Mouse (Mus musculus) heart, adult 2 months (tissue): ENCODE measurements at regions not wholly inside any gene's neighbourhood (a gene's known extent, or its start where the extent isn't known, plus 50 kb on each side); places are given as distances from the start of the nearest gene placed in this dataset.

Source experiments
- DNase-seq, 2 experiments: peaks; one replicate each; pipeline ENCODE4 v3.0.0; 2021
- H3K27ac ChIP-seq: fragments of 200-600 bp; 2 replicates; pipeline ENCODE4 v1.8.1; 2022
- H3K27me3 ChIP-seq: fragments of 200-500 bp; 2 replicates; pipeline ENCODE4 v1.6.1; 2012; ENCODE audit warnings: mild to moderate bottlenecking, low read length, inconsistent platforms, mixed read lengths; ENCODE audit not compliant: control insufficient read depth, insufficient read depth
- H3K36me3 ChIP-seq: fragments of 200-500 bp; 2 replicates; pipeline ENCODE4 v1.6.1; 2012; ENCODE audit warnings: low read length, inconsistent platforms; ENCODE audit not compliant: control insufficient read depth, insufficient read depth
- H3K4me1 ChIP-seq: fragments of 200-500 bp; 2 replicates; pipeline ENCODE4 v1.6.1; 2011; ENCODE audit warnings: low read length; ENCODE audit not compliant: control insufficient read depth, insufficient read depth
- H3K4me3 ChIP-seq: fragments of 200-600 bp; 2 replicates; pipeline ENCODE4 v1.8.1; 2022
- H3K79me2 ChIP-seq: fragments of 200-500 bp; replicated peaks from 2 replicates; pipeline ENCODE4 v1.6.1; 2012; ENCODE audit warnings: mild to moderate bottlenecking, inconsistent platforms, low read length, moderate library complexity, mixed read lengths; ENCODE audit not compliant: control insufficient read depth, insufficient read depth
- H3K9ac ChIP-seq: fragments of 200-500 bp; 2 replicates; pipeline ENCODE4 v1.6.1; 2012; ENCODE audit warnings: low read depth, mild to moderate bottlenecking, control low read depth, inconsistent platforms, low read length, mixed read lengths
- CTCF ChIP-seq: fragments of 200-600 bp; IDR thresholded peaks from 2 replicates; pipeline ENCODE4 v1.8.1; 2022; ENCODE audit warnings: antibody characterized with exemption, mild to moderate bottlenecking, moderate library complexity
- EP300 ChIP-seq: fragments of 200-500 bp; IDR thresholded peaks from 2 replicates; pipeline ENCODE4 v1.6.1; 2011; ENCODE audit warnings: low read depth, low read length, control low read depth; ENCODE audit not compliant: insufficient read depth
- POLR2A ChIP-seq: fragments of 200-500 bp; IDR thresholded peaks from 2 replicates; pipeline ENCODE4 v1.6.1; 2011; ENCODE audit warnings: mild to moderate bottlenecking, low read depth, low read length, control low read depth; ENCODE audit not compliant: insufficient read depth
- WGBS: fragments of 180-500 bp; shearing (Covaris S2); methylation state at CpG from one replicate; pipeline ENCODE4 v1.1.7; 2018; 5-methylcytosine and 5-hydroxymethylcytosine counted together
- intact Hi-C: fragments of 180-260 bp; cut with DNase I; formaldehyde crosslinking; loops from one replicate; pipeline ENCODE4 v1.15.1; 2025

GRCm38 (mm10) chr4:39508866-39509265, 58.8 kb downstream of the 1700009N14Rik start:
- intact Hi-C loops = no loop called here
- Histone ChIP-seq H3K27ac (no peak overlapping the region), H3K4me3 (no peak overlapping the region), H3K27me3 (no peaks in the 10 kb centered on the region), H3K79me2 (no peaks in the 10 kb centered on the region), H3K4me1 (no peaks in the 10 kb centered on the region), H3K36me3 (no peaks in the 10 kb centered on the region), H3K9ac (no peak overlapping the region)
- DNase-seq = no peak
- TF ChIP-seq POLR2A (no peak), CTCF (no peak), EP300 (no peak)
- WGBS = 77% methylated on average over 6 of the region's 6 CpGs

DNA sequence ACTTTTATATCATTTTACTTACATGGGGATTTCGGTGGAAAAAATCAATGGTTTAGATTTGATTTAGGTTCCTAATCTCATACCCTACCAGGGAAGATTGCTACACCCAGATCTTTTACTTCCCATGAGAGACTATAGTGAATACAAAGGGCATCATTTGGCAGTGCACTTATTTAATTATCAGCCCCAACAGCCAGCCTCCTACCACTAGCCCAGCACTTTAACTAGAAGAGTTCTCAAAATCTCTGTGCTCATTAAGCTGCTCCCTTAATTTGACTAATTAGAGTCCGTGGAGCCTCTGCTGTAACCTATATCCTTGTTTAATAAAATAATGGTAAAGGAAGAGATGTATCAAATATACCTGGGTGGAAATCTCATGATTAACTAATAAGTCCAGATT, 77.4 kb downstream of the 1700009N14Rik start:
- no peak for DNase-seq
- Histone ChIP-seq H3K9ac (no peak overlapping the region), H3K36me3 (no peaks in the 10 kb centered on the region), H3K27ac (no peak overlapping the region), H3K79me2 (no peaks in the 10 kb centered on the region), H3K4me3 (no peak overlapping the region), H3K27me3 (no peaks in the 10 kb centered on the region), H3K4me1 (no peaks in the 10 kb centered on the region)
- TF ChIP-seq EP300 (no peak), CTCF (no peak), POLR2A (no peak)
- intact Hi-C loops = no loop called here
- 78% methylated on average over 2 of the region's 2 CpGs for WGBS

- H3K27me3 ChIP-seq = no peaks in the 10 kb centered on the region
- H3K4me1 ChIP-seq = no peaks in the 10 kb centered on the region
- no peak for TF ChIP-seq POLR2A
- no peak for TF ChIP-seq CTCF
- TF ChIP-seq EP300 = no peak
- no peak for DNase-seq
- H3K4me3 ChIP-seq = no peak overlapping the region
- H3K36me3 ChIP-seq = no peaks in the 10 kb centered on the region
- H3K9ac ChIP-seq = no peak overlapping the region
- no peak overlapping the region for H3K27ac ChIP-seq
- H3K79me2 ChIP-seq = no peaks in the 10 kb centered on the region
- 76% methylated on average over 4 of the region's 4 CpGs for WGBS
- intact Hi-C loops = no loop called here
These were observed 78.6 kb downstream of the 1700009N14Rik start for GRCm38 (mm10) chr4:39528661-39529060.

DNA sequence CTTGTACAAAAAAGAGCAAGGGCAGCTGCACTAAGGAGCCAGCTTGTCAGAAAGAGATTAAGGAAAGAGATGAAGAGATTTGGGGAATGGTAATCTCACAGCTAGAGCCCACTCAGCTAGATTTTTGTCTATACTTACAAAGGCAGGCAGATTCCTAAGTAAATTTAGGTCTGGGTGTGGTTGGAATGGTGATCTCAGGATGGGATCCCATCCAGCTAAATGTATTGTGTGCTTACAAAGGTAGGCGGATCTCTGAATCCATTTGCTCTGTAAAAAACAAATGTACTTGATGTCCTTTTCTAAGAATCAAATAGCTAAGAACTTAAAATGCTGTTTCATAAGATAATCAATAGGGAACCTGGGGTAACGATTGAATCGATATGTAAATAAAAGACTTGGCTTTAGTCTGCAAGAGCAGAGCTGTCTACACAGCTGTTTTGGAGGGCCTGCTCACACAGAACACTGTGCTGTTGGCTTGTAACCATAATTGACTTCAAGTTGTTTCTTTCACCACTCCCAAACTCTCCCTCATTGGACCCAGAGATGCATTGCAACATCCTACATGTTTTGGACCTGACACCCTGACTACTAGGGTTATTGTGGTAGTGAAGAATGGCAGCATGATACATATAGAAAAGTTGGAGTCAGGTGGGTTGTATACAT, 106.1 kb downstream of the 1700009N14Rik start:
- H3K36me3 ChIP-seq = no peaks in the 10 kb centered on the region
- TF ChIP-seq EP300 (no peak), POLR2A (no peak), CTCF (no peak)
- H3K27me3 ChIP-seq = no peaks in the 10 kb centered on the region
- WGBS = 92% methylated on average over 3 of the region's 3 CpGs
- H3K4me3 ChIP-seq = no peak overlapping the region
- intact Hi-C loops = no loop called here
- no peak overlapping the region for H3K9ac ChIP-seq
- DNase-seq = no peak
- no peak overlapping the region for H3K27ac ChIP-seq
- H3K79me2 ChIP-seq = no peaks in the 10 kb centered on the region
- no peaks in the 10 kb centered on the region for H3K4me1 ChIP-seq

DNA sequence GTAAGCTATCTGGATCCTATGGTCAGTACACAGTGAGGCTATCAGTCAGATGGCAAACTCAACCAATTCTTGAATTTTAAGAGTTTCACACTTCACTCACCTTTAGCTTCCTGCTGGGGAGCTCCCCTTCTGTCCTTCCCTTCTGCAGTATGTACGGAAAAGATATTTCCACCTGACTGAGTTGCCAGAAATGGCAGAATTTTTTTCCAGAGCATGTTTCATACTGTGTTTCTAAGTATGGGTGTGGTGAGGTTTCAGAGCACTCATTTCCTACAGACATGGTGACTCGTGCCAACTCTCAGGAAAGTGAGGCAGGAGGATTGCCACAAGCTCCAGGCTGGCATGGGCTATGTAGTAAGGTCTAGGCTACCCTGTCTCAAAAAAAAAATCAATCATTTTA, 147.3 kb downstream of the 1700009N14Rik start:
- Histone ChIP-seq H3K4me1 (no peaks in the 10 kb centered on the region), H3K36me3 (no peaks in the 10 kb centered on the region), H3K79me2 (no peaks in the 10 kb centered on the region), H3K9ac (no peak overlapping the region), H3K4me3 (no peak overlapping the region), H3K27ac (no peak overlapping the region), H3K27me3 (no peaks in the 10 kb centered on the region)
- intact Hi-C loops = no loop called here
- TF ChIP-seq EP300 = no peak
- TF ChIP-seq POLR2A = no peak
- TF ChIP-seq CTCF = no peak
- WGBS = 51% methylated on average over 2 of the region's 2 CpGs
- DNase-seq = no peak

- H3K79me2 ChIP-seq = no peaks in the 10 kb centered on the region
- no peaks in the 10 kb centered on the region for H3K4me1 ChIP-seq
- TF ChIP-seq CTCF (no peak), POLR2A (no peak), EP300 (no peak)
- no peaks in the 10 kb centered on the region for H3K36me3 ChIP-seq
- H3K4me3 ChIP-seq = no peak overlapping the region
- DNase-seq = no peak
- H3K27ac ChIP-seq = no peak overlapping the region
- intact Hi-C loops = no loop called here
- H3K9ac ChIP-seq = no peak overlapping the region
- no peaks in the 10 kb centered on the region for H3K27me3 ChIP-seq
- WGBS = 93% methylated on average over 5 of the region's 5 CpGs
These were observed 155.0 kb downstream of the 1700009N14Rik start for GRCm38 (mm10) chr4:39605046-39605445.
